Mouse (Mus musculus) bone marrow, adult 2 months (tissue): ENCODE data around the gene Dusp27. TPM values are rescaled to one million over a fixed set of nuclear protein-coding genes. Genes with fewer than 3 reads are reported as not detected.

Source experiments
- H3K27ac ChIP-seq: fragments of 200-500 bp; 2 replicates; pipeline ENCODE4 v1.5.1; 2012; ENCODE audit warnings: low read depth, mild to moderate bottlenecking, control low read depth, inconsistent platforms, low read length; ENCODE audit not compliant: control insufficient read depth, poor library complexity, insufficient read depth
- H3K4me1 ChIP-seq: fragments of 200-500 bp; 2 replicates; pipeline ENCODE4 v1.6.1; 2011; ENCODE audit warnings: low read length; ENCODE audit not compliant: control insufficient read depth, insufficient read depth
- H3K4me3 ChIP-seq: fragments of 200-500 bp; replicated peaks from 2 replicates; pipeline ENCODE3; 2011; ENCODE audit warnings: mild to moderate bottlenecking, low read depth, low read length, control low read depth; ENCODE audit not compliant: control insufficient read depth
- CTCF ChIP-seq: fragments of 200-500 bp; IDR thresholded peaks from 2 replicates; pipeline ENCODE4 v1.5.1; 2011; ENCODE audit warnings: low read length, control low read depth; ENCODE audit not compliant: control insufficient read depth, insufficient read depth
- POLR2A ChIP-seq: fragments of 200-500 bp; IDR thresholded peaks from 2 replicates; pipeline ENCODE4 v1.6.1; 2011; ENCODE audit warnings: low read depth, mild to moderate bottlenecking, control low read depth, low read length, borderline replicate concordance; ENCODE audit not compliant: control insufficient read depth
- WGBS: fragments of 180-500 bp; shearing (Covaris S2); methylation state at CpG from one replicate; pipeline ENCODE4 v1.1.7; 2018; 5-methylcytosine and 5-hydroxymethylcytosine counted together
- polyA plus RNA-seq: library from polyadenylated mRNA; stranded (reverse); fragments of >200 nt; gene quantifications from 2 replicates; pipeline ENCODE4 v1.2.4, GENCODE M21; 2011; ENCODE audit warnings: low replicate concordance; ENCODE audit not compliant: missing spikeins, insufficient read depth, insufficient read length

Gene Dusp27
- polyA plus RNA-seq, 1 experiment, result 1.2 TPM

- WGBS, result 82% methylated on average over 3 of the region's 3 CpGs
- no peak overlapping the region for H3K4me3 ChIP-seq
- peaks cover 4% of the 10 kb centered on the region for H3K4me1 ChIP-seq
- TF ChIP-seq POLR2A (no peak), CTCF (no peak)
- H3K27ac ChIP-seq, result no peak overlapping the region
Measured at GRCm38 (mm10) chr1:166139113-166139512, 11.4 kb upstream of the Dusp27 start.

DNA sequence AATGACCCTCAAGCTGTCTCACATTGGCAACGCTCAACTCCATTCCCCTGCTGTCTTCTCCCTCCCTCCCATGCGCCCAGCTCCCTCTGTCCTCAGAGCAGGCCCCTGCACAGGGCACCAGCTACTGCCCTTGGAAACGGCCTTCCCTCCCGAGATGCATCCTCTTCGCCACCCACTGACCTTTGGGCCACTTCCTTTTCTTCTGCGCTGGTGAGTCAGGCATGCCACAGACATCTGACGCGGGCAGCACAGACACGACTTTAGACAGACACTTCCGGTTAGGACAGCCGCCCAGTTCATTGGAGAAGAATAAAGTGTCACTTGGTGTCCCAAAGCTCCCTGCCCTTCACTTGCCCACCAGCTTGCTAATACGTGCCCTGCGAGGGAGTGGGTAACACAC, 10.4 kb upstream of the Dusp27 start:
- Histone ChIP-seq H3K4me3 (no peak overlapping the region), H3K4me1 (peaks cover 4% of the 10 kb centered on the region), H3K27ac (no peak overlapping the region)
- 14% methylated on average over 13 of the region's 13 CpGs for WGBS
- TF ChIP-seq POLR2A, result peak; percentile 27; the same call in 1 of the 2 replicates
- no peak for TF ChIP-seq CTCF

DNA sequence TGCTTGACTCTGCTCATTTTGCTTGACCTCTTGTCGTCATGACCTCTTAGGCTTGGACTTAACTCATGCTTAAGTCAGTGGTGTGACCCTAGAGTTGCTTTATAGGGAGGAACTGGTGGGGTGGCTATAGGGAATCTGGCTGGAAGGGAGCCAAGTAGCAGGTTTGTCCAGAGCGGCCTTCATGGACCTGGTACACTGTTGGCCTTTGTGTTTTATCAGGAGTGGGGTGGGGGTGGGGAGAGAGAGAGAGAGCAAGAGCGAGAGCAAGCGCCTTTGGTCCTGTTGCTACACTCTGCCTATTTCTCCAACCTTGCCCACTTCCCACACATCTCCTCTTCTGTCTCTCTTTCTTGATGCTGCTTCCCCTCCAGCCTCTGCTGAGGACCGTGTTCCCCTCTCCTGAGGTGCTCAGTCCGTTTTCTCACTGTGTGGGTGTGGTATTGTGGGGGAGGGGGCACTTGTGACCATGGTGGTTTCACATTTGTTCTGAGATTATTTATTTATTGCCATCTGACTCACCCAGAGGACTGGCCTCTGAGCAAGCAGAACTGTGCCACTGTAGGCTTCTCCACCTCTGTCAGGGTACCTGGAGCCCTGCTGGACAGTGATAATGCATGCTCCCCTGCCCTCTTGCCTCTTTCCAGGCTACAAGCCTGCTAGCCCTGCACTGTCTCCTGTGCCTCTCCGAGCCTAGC, 9.7 kb upstream of the Dusp27 start:
- Histone ChIP-seq H3K27ac (no peak overlapping the region), H3K4me3 (no peak overlapping the region), H3K4me1 (peaks cover 4% of the 10 kb centered on the region)
- WGBS, result 41% methylated on average over 7 of the region's 7 CpGs
- TF ChIP-seq CTCF (no peak), POLR2A (no peak)

GRCm38 (mm10) chr1:166135091-166135740, 7.5 kb upstream of the Dusp27 start:
- H3K4me1 ChIP-seq, result peaks cover 4% of the 10 kb centered on the region
- no peak overlapping the region for H3K4me3 ChIP-seq
- 44% methylated on average over 5 of the region's 5 CpGs for WGBS
- H3K27ac ChIP-seq, result no peak overlapping the region
- TF ChIP-seq CTCF (no peak), POLR2A (no peak)

GRCm38 (mm10) chr1:166132367-166132766, 4.6 kb upstream of the Dusp27 start:
- TF ChIP-seq POLR2A (no peak), CTCF (no peak)
- no peaks in the 10 kb centered on the region for H3K4me1 ChIP-seq
- WGBS, result 9% methylated on average over 4 of the region's 4 CpGs
- no peak overlapping the region for H3K4me3 ChIP-seq
- no peak overlapping the region for H3K27ac ChIP-seq

- H3K4me3 ChIP-seq, result no peak within 1 kb of the TSS
- 82% methylated on average over 5 of the region's 5 CpGs for WGBS
- H3K4me1 ChIP-seq, result no peaks in the 10 kb centered on the region
- H3K27ac ChIP-seq, result no peak within 1 kb of the TSS
- TF ChIP-seq CTCF (no peak), POLR2A (no peak)
Measured at GRCm38 (mm10) chr1:166130224-166130860, 2.6 kb upstream of the Dusp27 start, which contains the start of gene Gpa33. TSS of gene Gpa33 (plus strand) at chr1:166130238.

DNA sequence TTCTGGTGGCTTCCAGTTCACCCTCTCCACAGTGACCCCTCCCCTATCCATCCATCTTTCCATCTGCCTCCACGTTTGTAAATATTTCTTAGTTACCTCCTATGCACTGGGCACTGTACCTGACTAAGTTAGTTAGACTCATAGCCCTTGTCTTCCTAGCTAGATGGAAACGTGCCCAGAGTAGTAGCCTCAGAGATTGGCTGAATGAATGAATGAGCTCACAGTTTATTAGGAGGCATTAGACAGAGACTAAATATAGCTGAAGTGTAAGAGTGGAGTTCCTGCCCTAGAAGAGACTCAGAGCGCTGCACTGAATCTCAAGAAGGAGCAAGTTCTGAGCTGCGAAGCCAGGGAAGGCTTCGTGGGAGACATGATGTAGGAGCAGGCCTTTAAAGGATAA, 829 bp upstream of the Dusp27 start:
- no peaks in the 10 kb centered on the region for H3K4me1 ChIP-seq
- 77% methylated on average over 5 of the region's 5 CpGs for WGBS
- TF ChIP-seq CTCF (no peak), POLR2A (no peak)
- H3K4me3 ChIP-seq, result no peak overlapping the region
- no peak overlapping the region for H3K27ac ChIP-seq

GRCm38 (mm10) chr1:166126795-166127194, 927 bp downstream of the Dusp27 start:
- WGBS, result 85% methylated on average over 9 of the region's 9 CpGs
- Histone ChIP-seq H3K4me1 (no peaks in the 10 kb centered on the region), H3K4me3 (no peak overlapping the region), H3K27ac (no peak overlapping the region)
- no peak for TF ChIP-seq CTCF
- no peak for TF ChIP-seq POLR2A
